Mouse (Mus musculus): Measurements from ENCODE around the gene Lzic. TPM values are rescaled to one million over a fixed set of nuclear protein-coding genes. Genes with fewer than 3 reads are reported as not detected.

The Lzic gene
- polyA plus RNA-seq, 1 experiment from 2014 or later, result 49.3 TPM

DNA sequence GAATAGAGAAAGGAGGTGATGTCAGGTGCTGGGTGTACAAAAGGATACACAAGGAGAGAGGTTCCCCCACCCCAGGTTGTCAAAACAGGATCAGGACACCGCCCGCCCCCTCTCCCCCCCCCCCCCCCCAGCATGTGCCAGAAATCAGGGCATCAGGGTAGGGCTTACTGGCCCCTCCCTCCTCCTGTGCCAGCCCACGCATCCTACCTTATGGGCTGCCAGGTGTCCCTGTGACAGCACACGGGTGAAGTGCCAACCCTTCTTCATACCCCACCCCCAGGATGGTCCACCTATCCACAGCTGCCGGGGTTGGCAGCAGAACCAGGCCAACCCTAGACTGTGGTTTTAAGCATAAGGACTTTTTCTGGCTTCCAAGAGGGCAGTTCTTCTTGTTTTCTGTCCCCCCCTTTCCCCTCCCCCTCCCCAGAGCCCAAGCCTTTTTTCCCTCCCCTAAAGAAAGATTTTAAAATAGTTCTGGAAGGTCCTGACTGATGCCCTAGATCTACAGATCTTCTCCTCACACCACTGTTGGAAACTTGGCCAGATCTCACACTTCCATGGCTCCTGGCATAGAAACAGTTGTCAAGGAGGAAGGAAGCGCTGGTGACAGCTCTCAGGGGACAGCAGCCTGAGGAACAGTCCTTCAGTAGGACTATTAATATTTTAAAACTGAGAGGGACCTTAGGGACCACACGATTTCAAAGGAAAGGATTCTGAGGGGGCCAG is 23.3 kb upstream of the Lzic start:
- no peak for ATAC-seq (ENCODE audit: insufficient number of reproducible peaks, insufficient read depth, low FRiP score, low read depth)
- no peak overlapping the region for H3K4me2 ChIP-seq (replicated peaks; ENCODE audit: low read depth, low read length)
- H3K4me1 ChIP-seq (ENCODE audit: control insufficient read depth, insufficient read depth, low read length), result no peaks in the 10 kb centered on the region
- 67% methylated on average over 7 of the region's 7 CpGs for WGBS
- no peak overlapping the region for H3K27ac ChIP-seq (ENCODE audit: low read length)
- H3K4me3 ChIP-seq (ENCODE audit: low read depth, low read length), result no peak overlapping the region
- H3K9ac ChIP-seq (replicated peaks; ENCODE audit: low read depth, low read length), result no peak overlapping the region
- H3K9me3 ChIP-seq (ENCODE audit: control insufficient read depth, low read depth, low read length), result no peaks in the 10 kb centered on the region
- no peaks in the 10 kb centered on the region for H3K36me3 ChIP-seq (ENCODE audit: control insufficient read depth, insufficient read depth, low read length)
- H3K27me3 ChIP-seq (ENCODE audit: control insufficient read depth, insufficient read depth, low read length), result no peaks in the 10 kb centered on the region

GRCm38 (mm10) chr4:149462305-149462971 is 22.6 kb upstream of the Lzic start:
- no peak for ATAC-seq (ENCODE audit: insufficient number of reproducible peaks, insufficient read depth, low FRiP score, low read depth)
- Histone ChIP-seq H3K36me3 (ENCODE audit: control insufficient read depth, insufficient read depth, low read length) (no peaks in the 10 kb centered on the region), H3K27me3 (ENCODE audit: control insufficient read depth, insufficient read depth, low read length) (no peaks in the 10 kb centered on the region), H3K9me3 (ENCODE audit: control insufficient read depth, low read depth, low read length) (no peaks in the 10 kb centered on the region), H3K4me1 (ENCODE audit: control insufficient read depth, insufficient read depth, low read length) (no peaks in the 10 kb centered on the region), H3K9ac (replicated peaks; ENCODE audit: low read depth, low read length) (no peak overlapping the region), H3K27ac (ENCODE audit: low read length) (no peak overlapping the region), H3K4me2 (replicated peaks; ENCODE audit: low read depth, low read length) (no peak overlapping the region), H3K4me3 (ENCODE audit: low read depth, low read length) (no peak overlapping the region)
- WGBS, result 79% methylated on average over 6 of the region's 6 CpGs

GRCm38 (mm10) chr4:149463435-149463950 is 21.5 kb upstream of the Lzic start:
- H3K4me3 ChIP-seq (ENCODE audit: low read depth, low read length), result no peak overlapping the region
- H3K36me3 ChIP-seq (ENCODE audit: control insufficient read depth, insufficient read depth, low read length), result peaks cover 3% of the 10 kb centered on the region; the same call in 1 of the 2 replicates
- WGBS, result 63% methylated on average over 6 of the region's 6 CpGs
- no peak overlapping the region for H3K27ac ChIP-seq (ENCODE audit: low read length)
- H3K9ac ChIP-seq (replicated peaks; ENCODE audit: low read depth, low read length), result no peak overlapping the region
- no peak for ATAC-seq (ENCODE audit: insufficient number of reproducible peaks, insufficient read depth, low FRiP score, low read depth)
- no peak overlapping the region for H3K4me2 ChIP-seq (replicated peaks; ENCODE audit: low read depth, low read length)
- no peaks in the 10 kb centered on the region for H3K27me3 ChIP-seq (ENCODE audit: control insufficient read depth, insufficient read depth, low read length)
- H3K9me3 ChIP-seq (ENCODE audit: control insufficient read depth, low read depth, low read length), result no peaks in the 10 kb centered on the region
- no peaks in the 10 kb centered on the region for H3K4me1 ChIP-seq (ENCODE audit: control insufficient read depth, insufficient read depth, low read length)

DNA sequence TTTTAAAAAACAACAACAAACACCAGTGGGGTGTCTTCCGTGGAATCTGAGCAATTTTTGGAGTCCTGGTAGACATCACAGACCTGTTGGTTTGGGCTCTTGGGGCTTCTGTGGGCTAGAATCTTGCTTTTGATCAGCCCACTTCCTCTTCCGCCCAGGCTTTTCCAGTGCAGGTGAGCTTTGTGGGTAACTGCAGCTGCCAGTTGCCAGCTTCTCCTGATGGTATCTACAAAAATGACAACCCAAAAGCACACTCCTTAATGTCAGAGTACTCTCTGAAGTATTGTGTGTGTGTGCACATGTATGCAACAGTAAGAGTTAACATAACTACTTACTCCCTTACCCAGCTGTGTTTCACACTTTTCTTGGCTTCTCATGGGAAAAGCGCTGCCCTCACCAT is 15.5 kb upstream of the Lzic start:
- Histone ChIP-seq H3K9me3 (ENCODE audit: control insufficient read depth, low read depth, low read length) (no peaks in the 10 kb centered on the region), H3K9ac (replicated peaks; ENCODE audit: low read depth, low read length) (no peak overlapping the region), H3K4me1 (ENCODE audit: control insufficient read depth, insufficient read depth, low read length) (no peaks in the 10 kb centered on the region), H3K4me2 (replicated peaks; ENCODE audit: low read depth, low read length) (no peak overlapping the region), H3K4me3 (ENCODE audit: low read depth, low read length) (no peak overlapping the region), H3K27me3 (ENCODE audit: control insufficient read depth, insufficient read depth, low read length) (no peaks in the 10 kb centered on the region), H3K27ac (ENCODE audit: low read length) (no peak overlapping the region), H3K36me3 (ENCODE audit: control insufficient read depth, insufficient read depth, low read length) (peaks cover 3% of the 10 kb centered on the region; the same call in 1 of the 2 replicates)
- ATAC-seq (ENCODE audit: insufficient number of reproducible peaks, insufficient read depth, low FRiP score, low read depth), result no peak
- WGBS, result 90% methylated on average over 3 of the region's 3 CpGs

- 71% methylated on average over 7 of the region's 7 CpGs for WGBS
- no peaks in the 10 kb centered on the region for H3K9me3 ChIP-seq (ENCODE audit: control insufficient read depth, low read depth, low read length)
- no peak overlapping the region for H3K4me3 ChIP-seq (ENCODE audit: low read depth, low read length)
- no peak overlapping the region for H3K27ac ChIP-seq (ENCODE audit: low read length)
- no peaks in the 10 kb centered on the region for H3K4me1 ChIP-seq (ENCODE audit: control insufficient read depth, insufficient read depth, low read length)
- no peak for ATAC-seq (ENCODE audit: insufficient number of reproducible peaks, insufficient read depth, low FRiP score, low read depth)
- no peaks in the 10 kb centered on the region; the same call in 1 of the 2 replicates for H3K36me3 ChIP-seq (ENCODE audit: control insufficient read depth, insufficient read depth, low read length)
- no peak overlapping the region for H3K4me2 ChIP-seq (replicated peaks; ENCODE audit: low read depth, low read length)
- H3K9ac ChIP-seq (replicated peaks; ENCODE audit: low read depth, low read length), result no peak overlapping the region
- no peaks in the 10 kb centered on the region for H3K27me3 ChIP-seq (ENCODE audit: control insufficient read depth, insufficient read depth, low read length)
Observed at GRCm38 (mm10) chr4:149475096-149475495, 9.9 kb upstream of the Lzic start.

DNA sequence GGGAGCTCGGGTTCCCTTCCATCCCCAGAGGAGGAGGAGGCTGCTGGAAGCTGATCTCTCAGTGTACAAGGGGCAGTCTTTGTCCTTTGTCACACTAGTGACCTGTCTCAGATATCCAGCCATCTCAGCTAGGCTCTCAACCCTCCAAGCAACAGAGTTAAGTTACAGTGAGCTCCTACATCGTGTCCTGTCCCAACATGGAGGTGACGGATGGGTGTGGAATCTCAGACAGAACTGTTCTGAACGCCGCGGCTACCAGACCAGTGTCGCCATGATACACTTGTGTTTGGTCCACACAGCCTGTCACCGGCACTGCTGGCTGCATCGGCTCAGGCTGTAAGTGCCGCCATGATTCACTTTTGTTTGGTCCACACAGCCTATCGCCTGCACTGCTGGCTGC is 8.0 kb upstream of the Lzic start, which contains the start of gene Tmem274:
Gene Tmem274, plus strand, starts transcription at position 301 of the 400 bp plus-strand sequence.
- no peaks in the 10 kb centered on the region for H3K27me3 ChIP-seq (ENCODE audit: control insufficient read depth, insufficient read depth, low read length)
- no peak within 1 kb of the TSS for H3K27ac ChIP-seq (ENCODE audit: low read length)
- H3K36me3 ChIP-seq (ENCODE audit: control insufficient read depth, insufficient read depth, low read length), result no peaks in the 10 kb centered on the region; the same call in 1 of the 2 replicates
- no peaks in the 10 kb centered on the region for H3K4me1 ChIP-seq (ENCODE audit: control insufficient read depth, insufficient read depth, low read length)
- no peaks in the 10 kb centered on the region for H3K9me3 ChIP-seq (ENCODE audit: control insufficient read depth, low read depth, low read length)
- 82% methylated on average over 11 of the region's 11 CpGs for WGBS
- H3K4me2 ChIP-seq (replicated peaks; ENCODE audit: low read depth, low read length), result no peak within 1 kb of the TSS
- H3K9ac ChIP-seq (replicated peaks; ENCODE audit: low read depth, low read length), result no peak within 1 kb of the TSS
- H3K4me3 ChIP-seq (ENCODE audit: low read depth, low read length), result no peak within 1 kb of the TSS
- ATAC-seq (ENCODE audit: insufficient number of reproducible peaks, insufficient read depth, low FRiP score, low read depth), result no peak

DNA sequence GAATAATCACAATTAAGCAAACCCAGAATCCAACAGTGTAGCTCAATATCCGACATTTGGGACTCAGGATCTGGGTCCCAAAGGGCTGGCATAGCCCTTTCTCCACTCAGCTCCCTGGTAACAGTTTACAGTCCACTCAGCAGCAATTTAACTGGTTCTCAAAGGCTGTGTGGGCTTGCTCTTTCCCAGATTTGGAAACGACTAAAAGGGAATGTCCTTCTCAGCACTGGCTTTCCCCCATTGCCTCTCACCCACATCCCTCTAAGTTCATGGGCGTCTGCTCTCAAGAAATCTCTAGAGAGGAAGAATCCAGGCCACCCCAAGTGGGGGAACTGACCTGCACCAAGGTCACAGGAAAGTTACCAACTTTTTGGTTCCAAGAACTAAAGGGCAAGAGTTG is 463 bp upstream of the Lzic start:
- ATAC-seq (ENCODE audit: insufficient number of reproducible peaks, insufficient read depth, low FRiP score, low read depth), result no peak

GRCm38 (mm10) chr4:149485825-149486206 is 787 bp downstream of the Lzic start:
- Histone ChIP-seq H3K9me3 (ENCODE audit: control insufficient read depth, low read depth, low read length) (no peaks in the 10 kb centered on the region), H3K4me2 (replicated peaks; ENCODE audit: low read depth, low read length) (peak overlapping the region; percentile 58), H3K27ac (ENCODE audit: low read length) (peak overlapping the region; percentile 68), H3K9ac (replicated peaks; ENCODE audit: low read depth, low read length) (peak overlapping the region; percentile 52), H3K36me3 (ENCODE audit: control insufficient read depth, insufficient read depth, low read length) (peaks cover 32% of the 10 kb centered on the region), H3K4me3 (ENCODE audit: low read depth, low read length) (peak overlapping the region; percentile 73), H3K27me3 (ENCODE audit: control insufficient read depth, insufficient read depth, low read length) (no peaks in the 10 kb centered on the region), H3K4me1 (ENCODE audit: control insufficient read depth, insufficient read depth, low read length) (peaks cover 11% of the 10 kb centered on the region)
- no peak for ATAC-seq (ENCODE audit: insufficient number of reproducible peaks, insufficient read depth, low FRiP score, low read depth)
- WGBS, result 1% methylated on average over 10 of the region's 10 CpGs

More for the DNA sequence above, 463 bp upstream of the Lzic start:
- peak overlapping the region; percentile 68; the same call in 1 of the 2 replicates for H3K27ac ChIP-seq (ENCODE audit: low read length)
- H3K4me1 ChIP-seq (ENCODE audit: control insufficient read depth, insufficient read depth, low read length), result peaks cover 11% of the 10 kb centered on the region
- peak overlapping the region; percentile 58 for H3K4me2 ChIP-seq (replicated peaks; ENCODE audit: low read depth, low read length)
- H3K9me3 ChIP-seq (ENCODE audit: control insufficient read depth, low read depth, low read length), result no peaks in the 10 kb centered on the region
- peaks cover 29% of the 10 kb centered on the region for H3K36me3 ChIP-seq (ENCODE audit: control insufficient read depth, insufficient read depth, low read length)
- H3K9ac ChIP-seq (replicated peaks; ENCODE audit: low read depth, low read length), result peak overlapping the region; percentile 52
- peak overlapping the region; percentile 73 for H3K4me3 ChIP-seq (ENCODE audit: low read depth, low read length)
- no peaks in the 10 kb centered on the region for H3K27me3 ChIP-seq (ENCODE audit: control insufficient read depth, insufficient read depth, low read length)
- WGBS, result 58% methylated on average over 3 of the region's 3 CpGs
